Mouse (Mus musculus) Patski (cell line): Measurements from ENCODE around the gene Dagla. TPM values are rescaled to one million over a fixed set of nuclear protein-coding genes. Genes with fewer than 3 reads are reported as not detected.

Experiments used
- ATAC-seq: fragments of 100-300 bp; one replicate; pipeline ENCODE4 v1.8.0; 2021
- CTCF ChIA-PET: fragments of 350-600 bp; sonication (Branson Sonifier 250); formaldehyde crosslinking; loops from one replicate; lab custom pipeline; 2022; ENCODE audit warnings: inconsistent platforms; lab: Charles Lee
- POLR2A ChIA-PET: fragments of 350-600 bp; sonication (Branson Sonifier 250); formaldehyde crosslinking; loops from one replicate; lab custom pipeline; 2022; ENCODE audit warnings: antibody characterized with exemption, inconsistent platforms; lab: Charles Lee
- DNase-seq: peaks from one replicate; pipeline ENCODE4 v3.0.0-alpha.2; 2011; ENCODE audit warnings: low read depth, low spot score
- H3K27me3 ChIP-seq: fragments of 371-371 bp; one replicate; pipeline ENCODE4 v1.5.1; 2021
- CTCF ChIP-seq: fragments of 100-300 bp; IDR thresholded peaks from one replicate; pipeline ENCODE4 v1.5.1; 2021
- in situ Hi-C: fragments of 300-500 bp; cut with MboI; formaldehyde crosslinking; loops from 3 replicates; pipeline ENCODE4 v1.11.1; 2018; ENCODE audit warnings: low pct_unique_long_range_greater_than_20kb, mixed read lengths
- polyA plus RNA-seq: library from polyadenylated mRNA; unstranded; gene quantifications from one replicate; pipeline ENCODE4 v1.2.3, GENCODE M21; 2021

The Dagla gene
- polyA plus RNA-seq, 1 experiment from 2014 or later, result 2.9 TPM

- in situ Hi-C loops, result no loop called here
- ATAC-seq (no peak), DNase-seq (no peak)
- CTCF ChIA-PET, result interaction anchor here (0.8 to 2.1 kb wide), 3 partner anchors 11 to 34 kb away, joined by 3 to 9 read pairs (median 3); partner anchors contain the start of gene Dagla
- H3K27me3 ChIP-seq, result no peaks in the 10 kb centered on the region
- POLR2A ChIA-PET, result interaction anchor here (0.9 kb wide), 1 partner anchor 16 kb away, joined by 3 read pairs; no protein-coding TSS in a partner anchor
- TF ChIP-seq CTCF, result no peak
Measured at GRCm38 (mm10) chr19:10270356-10270755, 34.3 kb downstream of the Dagla start.

- ChIA-PET CTCF (interaction anchor here (1.4 to 2.1 kb wide), 2 partner anchors 10 kb away, joined by 3 to 9 read pairs; no protein-coding TSS in a partner anchor), POLR2A (no interaction called here)
- in situ Hi-C loops, result no loop called here
- H3K27me3 ChIP-seq, result no peaks in the 10 kb centered on the region
- ATAC-seq, result no peak
- DNase-seq, result no peak
- no peak for TF ChIP-seq CTCF
Measured at GRCm38 (mm10) chr19:10268851-10269250, 35.8 kb downstream of the Dagla start.

- no peak for TF ChIP-seq CTCF
- ChIA-PET POLR2A (no interaction called here), CTCF (interaction anchor here (1.4 kb wide), 1 partner anchor 11 kb away, joined by 3 read pairs; no protein-coding TSS in a partner anchor)
- in situ Hi-C loops, result no loop called here
- no peaks in the 10 kb centered on the region for H3K27me3 ChIP-seq
- DNase-seq (no peak), ATAC-seq (no peak)
Measured at GRCm38 (mm10) chr19:10267953-10268352, 36.7 kb downstream of the Dagla start.

GRCm38 (mm10) chr19:10267057-10267456 is 37.6 kb downstream of the Dagla start:
- no peak for TF ChIP-seq CTCF
- ChIA-PET CTCF (interaction anchor here (2.4 kb wide), 1 partner anchor 38 kb away, joined by 11 read pairs; the partner anchor contains the start of gene Dagla), POLR2A (no interaction called here)
- peak; percentile 65 for ATAC-seq
- in situ Hi-C loops, result no loop called here
- no peaks in the 10 kb centered on the region for H3K27me3 ChIP-seq
- no peak for DNase-seq

- ChIA-PET CTCF (interaction anchor here (2.4 kb wide), 1 partner anchor 39 kb away, joined by 11 read pairs; the partner anchor contains the start of gene Dagla), POLR2A (no interaction called here)
- in situ Hi-C loops, result no loop called here
- ATAC-seq (peak; percentile 55), DNase-seq (peak; percentile 39)
- no peak for TF ChIP-seq CTCF
- no peaks in the 10 kb centered on the region for H3K27me3 ChIP-seq
Measured at GRCm38 (mm10) chr19:10266196-10266850, 38.4 kb downstream of the Dagla start.

- ATAC-seq (peak; percentile 1), DNase-seq (peak; percentile 30)
- TF ChIP-seq CTCF, result no peak
- ChIA-PET POLR2A (no interaction called here), CTCF (interaction anchor here (0.9 to 1.7 kb wide), 3 partner anchors 9 to 27 kb away, joined by 3 to 4 read pairs (median 3); no protein-coding TSS in a partner anchor)
- in situ Hi-C loops, result no loop called here
- no peaks in the 10 kb centered on the region for H3K27me3 ChIP-seq
Measured at GRCm38 (mm10) chr19:10261369-10261768, 43.3 kb downstream of the Dagla start.

GRCm38 (mm10) chr19:10258279-10259011 is 46.2 kb downstream of the Dagla start:
- ChIA-PET POLR2A (interaction anchor here (0.6 to 1.0 kb wide), 3 partner anchors 74 to 240 kb away, joined by 3 to 4 read pairs (median 3); no protein-coding TSS in a partner anchor), CTCF (interaction anchor here (0.7 to 1.8 kb wide), 22 partner anchors 10 to 344 kb away, joined by 3 to 9 read pairs (median 3); partner anchors contain the start of genes Dagla and Myrf)
- no peak for DNase-seq
- no peaks in the 10 kb centered on the region for H3K27me3 ChIP-seq
- ATAC-seq, result peak; percentile 60
- in situ Hi-C loops, result loop anchor here (5.0 kb wide), 3 partner anchors 49 to 229 kb away; no protein-coding TSS in a partner anchor
- TF ChIP-seq CTCF, result no peak

GRCm38 (mm10) chr19:10248128-10248527 is 56.5 kb downstream of the Dagla start:
- DNase-seq (no peak), ATAC-seq (no peak)
- in situ Hi-C loops, result no loop called here
- peaks cover 3% of the 10 kb centered on the region for H3K27me3 ChIP-seq
- no peak for TF ChIP-seq CTCF
- ChIA-PET CTCF (interaction anchor here (1.1 to 1.3 kb wide), 3 partner anchors 11 to 22 kb away, joined by 3 read pairs; no protein-coding TSS in a partner anchor), POLR2A (no interaction called here)

GRCm38 (mm10) chr19:10247165-10247564 is 57.5 kb downstream of the Dagla start:
- peaks cover 7% of the 10 kb centered on the region for H3K27me3 ChIP-seq
- POLR2A ChIA-PET, result interaction anchor here (0.9 kb wide), 1 partner anchor 12 kb away, joined by 4 read pairs; no protein-coding TSS in a partner anchor
- DNase-seq, result no peak
- CTCF ChIA-PET, result interaction anchor here (1.1 to 1.2 kb wide), 2 partner anchors 11 to 12 kb away, joined by 3 read pairs; no protein-coding TSS in a partner anchor
- in situ Hi-C loops, result no loop called here
- no peak for ATAC-seq
- TF ChIP-seq CTCF, result no peak

- TF ChIP-seq CTCF, result no peak
- peaks cover 25% of the 10 kb centered on the region for H3K27me3 ChIP-seq
- in situ Hi-C loops, result no loop called here
- POLR2A ChIA-PET, result no interaction called here
- CTCF ChIA-PET, result interaction anchor here (0.7 to 2.5 kb wide), 8 partner anchors 8 to 62 kb away, joined by 3 to 7 read pairs (median 3); no protein-coding TSS in a partner anchor
- DNase-seq (no peak), ATAC-seq (no peak)
Measured at GRCm38 (mm10) chr19:10244183-10244582, 60.5 kb downstream of the Dagla start.
